Mouse (Mus musculus) myocyte (in vitro differentiated cells): ENCODE results near the gene Smo.
A peak's percentile ranks its signal among the peaks of the same experiment; 100 is the strongest.

ENCODE experiments used
- CEBPB ChIP-seq: IDR thresholded peaks from 2 replicates; pipeline ENCODE4 v1.6.1; 2011; ENCODE audit warnings: mild to moderate bottlenecking, moderate library complexity; ENCODE audit not compliant: poor library complexity, insufficient read depth, severe bottlenecking
- E2F4 ChIP-seq: IDR thresholded peaks from one replicate; pipeline ENCODE4 v1.6.1; 2011; ENCODE audit warnings: mild to moderate bottlenecking, control low read depth, moderate library complexity; ENCODE audit not compliant: insufficient read depth
- MAX ChIP-seq: IDR thresholded peaks from one replicate; pipeline ENCODE4 v1.6.1; 2011; ENCODE audit warnings: low read depth, mild to moderate bottlenecking, control low read depth
- MYOD1 ChIP-seq, 3 experiments: IDR thresholded peaks; one replicate each; pipeline ENCODE4 v1.6.1; 2011; ENCODE audit warnings: control low read depth in 2 of 3, low read depth in 2 of 3, mild to moderate bottlenecking in 2 of 3, moderate library complexity in 1 of 3; ENCODE audit not compliant: insufficient read length in 2 of 3, control insufficient read depth in 1 of 3
- MYOG ChIP-seq, 3 experiments: IDR thresholded peaks; one replicate each; pipeline ENCODE4 v1.6.1; 2011; ENCODE audit warnings: control low read depth in 2 of 3, low read depth in 2 of 3, mild to moderate bottlenecking in 2 of 3; ENCODE audit not compliant: insufficient read length in 2 of 3, control insufficient read depth in 1 of 3, insufficient read depth in 1 of 3
- POLR2A ChIP-seq: IDR thresholded peaks from one replicate; pipeline ENCODE4 v1.6.1; 2011; ENCODE audit warnings: low read depth, mild to moderate bottlenecking, control low read depth, moderate library complexity; ENCODE audit not compliant: insufficient read length
- POLR2AphosphoS2 ChIP-seq: IDR thresholded peaks from one replicate; pipeline ENCODE4 v1.6.1; 2011; ENCODE audit warnings: low read depth, control low read depth; ENCODE audit not compliant: insufficient read length
- SRF ChIP-seq: IDR thresholded peaks from one replicate; pipeline ENCODE4 v1.6.1; 2011; ENCODE audit warnings: low read depth; ENCODE audit not compliant: control insufficient read depth, insufficient read length
- TCF12 ChIP-seq: IDR thresholded peaks from one replicate; pipeline ENCODE4 v1.6.1; 2011; ENCODE audit warnings: mild to moderate bottlenecking, control low read depth; ENCODE audit not compliant: poor library complexity, insufficient read depth, severe bottlenecking
- USF1 ChIP-seq: IDR thresholded peaks from one replicate; pipeline ENCODE4 v1.6.1; 2011; ENCODE audit warnings: low read depth, mild to moderate bottlenecking, control low read depth, moderate library complexity

DNA sequence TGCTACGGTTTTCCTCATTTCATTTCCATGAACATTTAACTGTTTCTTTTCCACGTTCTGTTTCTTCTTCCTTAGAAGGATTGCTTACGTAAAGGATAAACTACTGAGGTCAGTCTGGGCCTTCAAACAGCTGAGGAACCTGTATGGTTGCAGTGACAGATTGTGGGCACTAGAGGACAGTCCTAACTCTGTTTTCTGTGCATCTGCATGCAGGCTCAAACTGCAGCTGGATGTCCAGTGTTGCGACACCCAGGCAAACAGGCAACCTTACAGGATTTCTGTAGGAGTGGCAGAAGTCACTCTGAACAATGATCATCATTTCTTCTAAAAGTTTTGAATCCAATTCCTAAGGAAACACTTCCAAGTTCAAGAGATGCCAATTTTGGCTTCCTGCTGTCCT is 27.2 kb downstream of the Smo start:
- TF ChIP-seq POLR2A (no peak), MAX (no peak), MYOD1 (IDR thresholded peaks at IDR 0.05; ENCODE audit: control insufficient read depth in 1 of 3, insufficient read length in 2 of 3, low read depth in 2 of 3) (no peak), MYOG (IDR thresholded peaks at IDR 0.05; ENCODE audit: control insufficient read depth in 1 of 3, insufficient read depth in 1 of 3, insufficient read length in 2 of 3, low read depth in 2 of 3) (no peak), USF1 (no peak), CEBPB (peak; percentile 91), SRF (no peak), POLR2AphosphoS2 (no peak), E2F4 (no peak), TCF12 (no peak)
